Mouse (Mus musculus) frontal cortex, postnatal 14 days (tissue): ENCODE data around the gene Ezr.

ENCODE experiments used
- DNase-seq, 2 experiments: peaks; one replicate each; pipeline ENCODE4 v3.0.0; 2022; ENCODE audit warnings: low spot score in 2 of 2

Ezr gene

GRCm38 (mm10) chr17:6789581-6790118 is 7.1 kb upstream of the Ezr start:
- no peak for DNase-seq

- peak in 1 of 2 experiments; percentile 40 for DNase-seq
These were observed 6.5 kb upstream of the Ezr start for GRCm38 (mm10) chr17:6789103-6789502.

GRCm38 (mm10) chr17:6787241-6787640 is 4.7 kb upstream of the Ezr start:
- no peak for DNase-seq

- no peak for DNase-seq
These were observed 1.3 kb upstream of the Ezr start for GRCm38 (mm10) chr17:6783756-6784357.

- DNase-seq = no peak
These were observed 550 bp upstream of the Ezr start for GRCm38 (mm10) chr17:6783006-6783661.

- DNase-seq = no peak
These were observed 504 bp downstream of the Ezr start for GRCm38 (mm10) chr17:6782033-6782526.

- DNase-seq = no peak
These were observed 1.3 kb downstream of the Ezr start for GRCm38 (mm10) chr17:6781273-6781672.

GRCm38 (mm10) chr17:6780521-6781115 is 2.0 kb downstream of the Ezr start:
- no peak for DNase-seq

GRCm38 (mm10) chr17:6779632-6780031 is 3.0 kb downstream of the Ezr start:
- no peak for DNase-seq

- DNase-seq = no peak
These were observed 3.6 kb downstream of the Ezr start for GRCm38 (mm10) chr17:6778771-6779509.

- DNase-seq = no peak
These were observed 4.3 kb downstream of the Ezr start for GRCm38 (mm10) chr17:6778332-6778683.

GRCm38 (mm10) chr17:6777629-6778331 is 4.8 kb downstream of the Ezr start:
- DNase-seq = no peak

GRCm38 (mm10) chr17:6777061-6777460 is 5.5 kb downstream of the Ezr start:
- no peak for DNase-seq

- no peak for DNase-seq
These were observed 6.0 kb downstream of the Ezr start for GRCm38 (mm10) chr17:6776576-6776975.

GRCm38 (mm10) chr17:6776123-6776522 is 6.5 kb downstream of the Ezr start:
- no peak for DNase-seq

GRCm38 (mm10) chr17:6775671-6776070 is 6.9 kb downstream of the Ezr start:
- no peak for DNase-seq

GRCm38 (mm10) chr17:6775221-6775620 is 7.4 kb downstream of the Ezr start:
- no peak for DNase-seq

GRCm38 (mm10) chr17:6773249-6773966 is 9.2 kb downstream of the Ezr start:
- no peak for DNase-seq

- no peak for DNase-seq
These were observed 10.2 kb downstream of the Ezr start for GRCm38 (mm10) chr17:6772490-6772773.

- no peak for DNase-seq
These were observed 10.7 kb downstream of the Ezr start for GRCm38 (mm10) chr17:6771661-6772489.
